Mouse (Mus musculus) thymus, postnatal 10 days (tissue): ENCODE measurements around the gene Tuba3b.

ENCODE experiments used
- DNase-seq, 2 experiments: peaks; one replicate each; pipeline ENCODE4 v3.0.0; 2021; ENCODE audit warnings: low spot score in 2 of 2

Tuba3b gene

GRCm38 (mm10) chr6:145665751-145666150 lies 50.2 kb downstream of the Tuba3b start:
- no peak for DNase-seq

DNA sequence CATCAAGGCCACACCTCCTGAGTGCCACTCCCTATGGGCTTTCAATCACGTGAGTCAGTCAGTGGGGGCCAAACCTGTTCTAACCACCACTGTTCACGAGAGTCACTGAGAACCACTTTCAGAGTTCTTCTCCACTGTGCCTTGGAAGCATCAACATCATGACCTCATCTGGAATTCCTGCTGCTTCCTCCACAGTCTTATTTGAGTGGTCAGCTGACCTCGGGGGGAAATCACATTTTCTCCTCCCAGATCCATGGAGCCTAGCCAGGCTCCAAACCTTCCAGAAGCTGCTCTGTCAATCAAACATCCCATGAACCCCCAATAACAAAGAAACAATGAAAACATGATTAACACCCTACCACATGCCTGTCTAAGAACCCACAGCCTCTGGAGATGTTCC lies 52.1 kb downstream of the Tuba3b start:
- no peak for DNase-seq

DNA sequence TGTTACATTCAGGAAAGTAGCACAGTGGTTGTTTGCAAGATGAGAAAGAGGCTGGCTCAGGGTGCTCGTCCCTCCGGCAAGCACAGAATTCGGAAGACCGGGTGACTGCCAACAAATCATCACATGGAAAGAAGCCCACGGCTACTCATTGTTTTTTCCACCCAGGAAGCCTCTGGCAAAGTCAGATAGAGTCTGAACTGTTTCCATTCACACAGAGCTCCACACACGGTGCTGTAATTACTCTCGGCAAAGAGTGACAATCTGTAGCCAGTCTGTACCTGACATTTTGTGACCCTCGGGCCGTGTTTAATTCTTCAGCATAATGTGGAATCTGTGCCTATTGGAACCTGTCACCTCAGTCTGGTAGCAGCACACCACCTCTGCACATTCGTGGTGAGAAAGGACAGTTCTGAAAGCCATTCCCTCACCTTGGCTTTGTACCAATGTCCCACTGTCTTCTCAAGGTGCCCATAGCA lies 54.1 kb downstream of the Tuba3b start:
- DNase-seq: no peak
